Mouse (Mus musculus): ENCODE results near the gene Zfp646. TPM values are rescaled to one million over a fixed set of nuclear protein-coding genes. Genes with fewer than 3 reads are reported as not detected.
A peak's percentile ranks its signal among the peaks of the same experiment; 100 is the strongest.

The Zfp646 gene
- total RNA-seq, 1 experiment from 2014 or later: 44.5 TPM

DNA sequence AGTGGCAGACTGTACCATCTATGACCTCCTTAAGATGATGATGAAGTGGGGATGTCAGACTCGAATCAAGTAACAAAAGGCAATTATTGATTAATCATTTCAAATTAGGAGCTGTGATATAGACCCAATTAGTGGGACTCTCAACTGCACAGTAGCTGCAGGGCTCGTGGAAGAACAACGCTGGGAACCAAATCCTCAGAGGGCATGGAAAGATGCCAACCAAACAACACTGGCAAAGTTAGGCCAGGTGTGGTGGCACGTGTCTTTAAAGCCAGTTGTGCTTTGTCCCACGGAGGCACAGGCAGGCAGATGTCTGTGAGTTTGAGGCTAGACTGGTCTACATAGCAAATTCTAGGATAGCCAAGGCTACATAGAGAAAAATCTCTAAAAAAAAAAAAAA, 54.6 kb downstream of the Zfp646 start:
- ATAC-seq (replicated peaks in 1 of 2; ENCODE audit: insufficient read depth in 1 of 2, low FRiP score in 2 of 2, low TSS enrichment in 1 of 2, low read depth in 1 of 2, poor library complexity in 2 of 2, severe bottlenecking in 2 of 2): no peak

DNA sequence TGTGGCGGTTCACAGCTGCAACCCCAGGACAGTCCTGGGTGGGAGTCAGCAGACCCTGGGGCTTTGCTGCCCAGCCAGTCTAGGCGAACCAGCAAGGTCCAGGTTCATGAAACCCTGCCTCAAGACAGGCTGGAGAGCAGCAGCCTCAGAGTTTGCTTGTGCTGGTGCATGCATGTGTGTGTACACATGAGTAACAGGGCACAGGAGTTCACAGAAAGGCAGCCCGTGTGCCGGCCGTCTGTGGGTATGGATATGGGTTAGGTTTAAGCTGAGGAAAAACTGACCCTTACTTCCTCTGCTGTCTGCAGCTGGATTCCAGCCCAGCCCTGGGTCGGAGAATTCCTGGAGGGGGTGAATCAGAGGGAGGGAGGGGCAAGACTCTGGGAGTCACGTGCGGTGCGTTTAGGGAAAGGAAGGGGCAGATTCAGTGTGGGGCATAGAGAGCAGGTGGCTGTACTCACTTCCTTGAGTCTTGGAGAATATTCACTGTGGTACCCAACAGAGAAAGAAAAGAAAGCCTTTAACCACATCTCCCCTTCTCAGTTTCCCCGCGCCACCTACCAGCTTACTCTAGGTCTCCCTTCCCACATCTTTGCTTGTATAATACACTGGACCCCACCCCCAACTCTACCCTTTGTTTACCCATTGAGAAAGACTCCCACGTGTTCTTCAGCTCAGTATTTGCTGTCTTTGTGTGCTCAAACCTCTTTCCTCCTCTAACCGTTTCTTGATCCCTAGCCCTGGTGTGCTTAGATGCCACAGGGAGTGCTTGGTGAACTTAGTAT, 55.5 kb downstream of the Zfp646 start:
- ATAC-seq (replicated peaks in 1 of 2; ENCODE audit: insufficient read depth in 1 of 2, low FRiP score in 2 of 2, low TSS enrichment in 1 of 2, low read depth in 1 of 2, poor library complexity in 2 of 2, severe bottlenecking in 2 of 2): no peak

DNA sequence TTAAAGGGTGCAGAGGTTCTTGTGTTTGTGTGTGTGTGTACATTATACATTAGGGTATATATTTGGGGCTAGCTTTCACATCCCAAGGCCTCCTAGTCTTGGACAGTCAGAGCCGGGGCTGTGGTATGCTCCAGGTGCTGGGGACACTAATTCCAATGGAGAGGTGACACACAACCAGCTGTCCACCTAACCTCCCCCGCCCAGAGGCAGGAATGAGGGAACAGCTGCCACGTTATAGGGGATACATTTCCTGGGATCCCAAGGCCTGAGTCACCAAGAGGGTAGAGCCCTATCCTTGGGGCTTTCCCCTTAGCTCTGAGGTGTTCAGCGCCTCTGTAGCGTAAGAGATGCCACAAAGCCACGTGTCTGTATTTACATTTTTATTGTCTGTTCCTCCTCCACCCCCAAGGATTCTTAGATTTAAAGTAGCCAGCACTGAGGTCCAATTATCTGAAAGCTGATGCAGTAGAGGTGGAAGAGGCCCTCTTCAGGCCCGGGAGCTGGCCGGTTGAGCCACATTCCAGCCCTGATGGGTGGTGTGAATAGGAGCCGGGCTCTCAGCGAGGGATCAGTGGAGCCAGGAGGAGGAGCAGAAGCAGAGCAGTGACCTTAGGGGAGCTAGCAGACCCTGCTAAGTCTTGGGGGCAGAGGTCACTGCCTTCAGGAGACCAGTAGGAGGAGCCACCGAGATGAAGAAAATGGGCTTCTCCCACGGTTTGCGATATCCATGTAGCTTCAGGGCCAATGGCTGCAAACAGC, 56.4 kb downstream of the Zfp646 start:
- no peak for ATAC-seq (replicated peaks in 1 of 2; ENCODE audit: insufficient read depth in 1 of 2, low FRiP score in 2 of 2, low TSS enrichment in 1 of 2, low read depth in 1 of 2, poor library complexity in 2 of 2, severe bottlenecking in 2 of 2)

DNA sequence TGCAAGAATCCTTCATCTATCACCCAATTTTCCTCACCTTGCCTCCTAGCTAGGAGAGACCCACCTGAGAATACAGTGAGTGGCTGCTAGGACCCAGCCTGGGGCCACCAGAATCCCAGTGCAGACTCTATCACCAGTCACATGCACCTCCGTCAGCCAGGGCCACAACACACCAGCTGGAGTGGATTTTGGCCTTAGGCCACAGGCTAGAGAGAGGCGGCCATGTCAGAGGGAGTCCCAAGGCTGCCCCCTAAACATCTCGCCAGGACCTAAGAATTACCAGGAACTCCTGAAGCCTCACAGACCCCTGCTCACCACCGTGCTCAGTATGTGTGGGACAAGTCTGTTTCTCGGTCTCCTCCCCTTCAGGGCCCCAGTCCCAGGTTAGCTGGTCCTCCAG, 58.1 kb downstream of the Zfp646 start:
- ATAC-seq (replicated peaks in 1 of 2; ENCODE audit: insufficient read depth in 1 of 2, low FRiP score in 2 of 2, low TSS enrichment in 1 of 2, low read depth in 1 of 2, poor library complexity in 2 of 2, severe bottlenecking in 2 of 2): no peak

- ATAC-seq (replicated peaks in 1 of 2; ENCODE audit: insufficient read depth in 1 of 2, low FRiP score in 2 of 2, low TSS enrichment in 1 of 2, low read depth in 1 of 2, poor library complexity in 2 of 2, severe bottlenecking in 2 of 2): peak; percentile 97 to 98
Measured at GRCm38 (mm10) chr7:127935028-127935722, 59.2 kb downstream of the Zfp646 start.

Other genes with a start within 250 kb of the Zfp646 start
- gene Bcl7c, start 167.3 kb upstream of the Zfp646 start, total RNA-seq (2017): 60.5 and 72.0 TPM in 2 replicates
- 1.3 and 7.7 TPM in 2 replicates for gene Ctf1, start 163.5 kb upstream of the Zfp646 start, total RNA-seq (2017)
- gene Ctf2, start 144.1 kb upstream of the Zfp646 start, total RNA-seq (2017): not detected in 2 replicates
- gene Fbxl19, start 131.7 kb upstream of the Zfp646 start, total RNA-seq (2017): 15.1 and 18.5 TPM in 2 replicates
- 25.3 and 34.4 TPM in 2 replicates for gene Orai3, start 106.4 kb upstream of the Zfp646 start, total RNA-seq (2017)
- 12.4 and 15.2 TPM in 2 replicates for gene Setd1a, start 99.6 kb upstream of the Zfp646 start, total RNA-seq (2017)
- not detected in 2 replicates for gene Gm49388, start 90.6 kb upstream of the Zfp646 start, total RNA-seq (2017)
- gene Hsd3b7, start 75.6 kb upstream of the Zfp646 start, total RNA-seq (2017): 30.2 and 35.6 TPM in 2 replicates
- 47.1 and 82.4 TPM in 2 replicates for gene Stx4a, start 51.9 kb upstream of the Zfp646 start, total RNA-seq (2017)
- 0.40 and 1.6 TPM in 2 replicates for gene Stx1b, start 51.7 kb upstream of the Zfp646 start, total RNA-seq (2017)
- gene Zfp668, start 607 bp downstream of the Zfp646 start, total RNA-seq (2017): 5.4 and 7.0 TPM in 2 replicates
- gene Prss53, start 14.7 kb downstream of the Zfp646 start, total RNA-seq (2017): 0.94 TPM in 1 of 2 replicates, not detected in the other
- gene Gm21974, start 19.2 kb downstream of the Zfp646 start, total RNA-seq (2017): not detected in 2 replicates
- 31.1 and 40.5 TPM in 2 replicates for gene Vkorc1, start 19.4 kb downstream of the Zfp646 start, total RNA-seq (2017)
- 37.4 and 44.7 TPM in 2 replicates for gene Bckdk, start 27.9 kb downstream of the Zfp646 start, total RNA-seq (2017)
- 42.5 and 48.2 TPM in 2 replicates for gene Kat8, start 36.3 kb downstream of the Zfp646 start, total RNA-seq (2017)
- not detected in 2 replicates for gene Prss8, start 53.9 kb downstream of the Zfp646 start, total RNA-seq (2017)
- 1.2 and 2.3 TPM in 2 replicates for gene Prss36, start 70.5 kb downstream of the Zfp646 start, total RNA-seq (2017)
- gene Fus, start 91.2 kb downstream of the Zfp646 start, total RNA-seq (2017): 98.3 and 114 TPM in 2 replicates
- 16.9 and 21.1 TPM in 2 replicates for gene Pycard, start 117.6 kb downstream of the Zfp646 start, total RNA-seq (2017)
- gene Trim72, start 127.7 kb downstream of the Zfp646 start, total RNA-seq (2017): not detected in 2 replicates
- gene Itgam, start 186.4 kb downstream of the Zfp646 start, total RNA-seq (2017): 29.7 and 53.4 TPM in 2 replicates
- 0.56 TPM in 1 of 2 replicates, not detected in the other for gene Gm49368, start 186.5 kb downstream of the Zfp646 start, total RNA-seq (2017)